Mouse (Mus musculus) liver, adult 2 months (tissue): ENCODE data around the gene Mycbp2. TPM values are rescaled to one million over a fixed set of nuclear protein-coding genes. Genes with fewer than 3 reads are reported as not detected.

ENCODE experiments used
- DNase-seq: peaks from one replicate; pipeline ENCODE4 v3.0.0-alpha.2; 2011; ENCODE audit warnings: low read depth, low spot score; ENCODE audit errors: extremely low read depth
- H3K27ac ChIP-seq: fragments of 200-500 bp; replicated peaks from 2 replicates; pipeline ENCODE4 v1.5.1; 2012; ENCODE audit warnings: low read depth, mild to moderate bottlenecking, control low read depth, inconsistent platforms, low read length; ENCODE audit not compliant: insufficient read depth
- H3K27me3 ChIP-seq: fragments of 200-500 bp; 2 replicates; pipeline ENCODE4 v1.6.1; 2012; ENCODE audit warnings: mild to moderate bottlenecking, moderate library complexity, low read length, inconsistent platforms; ENCODE audit not compliant: control insufficient read depth, insufficient read depth
- H3K36me3 ChIP-seq: fragments of 200-500 bp; 2 replicates; pipeline ENCODE4 v1.6.1; 2012; ENCODE audit warnings: low read length, inconsistent platforms; ENCODE audit not compliant: control insufficient read depth, insufficient read depth
- H3K4me1 ChIP-seq: fragments of 200-500 bp; 2 replicates; pipeline ENCODE4 v1.6.1; 2011; ENCODE audit warnings: low read length; ENCODE audit not compliant: control insufficient read depth, insufficient read depth
- H3K4me3 ChIP-seq: fragments of 200-500 bp; 2 replicates; pipeline ENCODE4 v1.5.1; 2011; ENCODE audit warnings: low read depth, mild to moderate bottlenecking, control low read depth, low read length, moderate library complexity; ENCODE audit not compliant: insufficient read depth
- H3K79me2 ChIP-seq: fragments of 200-500 bp; 2 replicates; pipeline ENCODE4 v1.6.1; 2012; ENCODE audit warnings: inconsistent platforms, mild to moderate bottlenecking, low read length, moderate library complexity; ENCODE audit not compliant: control insufficient read depth, insufficient read depth
- H3K9ac ChIP-seq: fragments of 200-500 bp; 2 replicates; pipeline ENCODE4 v1.6.1; 2012; ENCODE audit warnings: low read depth, mild to moderate bottlenecking, control low read depth, inconsistent platforms, low read length
- CTCF ChIP-seq: fragments of 200-500 bp; IDR thresholded peaks from 2 replicates; pipeline ENCODE4 v1.5.1; 2011; ENCODE audit warnings: low read depth, low read length, control low read depth
- POLR2A ChIP-seq: fragments of 200-500 bp; IDR thresholded peaks from 2 replicates; pipeline ENCODE4 v1.6.1; 2011; ENCODE audit warnings: low read length, control low read depth; ENCODE audit not compliant: insufficient read depth; ENCODE audit errors: extremely low read depth
- WGBS: fragments of 180-500 bp; shearing (Covaris S2); methylation state at CpG from one replicate; pipeline ENCODE4 v1.1.7; 2018; 5-methylcytosine and 5-hydroxymethylcytosine counted together
- polyA plus RNA-seq: library from polyadenylated mRNA; depleted of rRNA; stranded (reverse); fragments of >200 nt; gene quantifications from 2 replicates; pipeline ENCODE4 v1.2.3, GENCODE M21; 2012
- total RNA-seq: library from RNA; depleted of rRNA; stranded (reverse); fragments of >200 nt; gene quantifications from 2 replicates; pipeline ENCODE4 v1.2.3, GENCODE M21; 2014

Mycbp2 gene
- total and polyA plus RNA-seq, 2 experiments = 5.2 to 14.0 TPM

DNA sequence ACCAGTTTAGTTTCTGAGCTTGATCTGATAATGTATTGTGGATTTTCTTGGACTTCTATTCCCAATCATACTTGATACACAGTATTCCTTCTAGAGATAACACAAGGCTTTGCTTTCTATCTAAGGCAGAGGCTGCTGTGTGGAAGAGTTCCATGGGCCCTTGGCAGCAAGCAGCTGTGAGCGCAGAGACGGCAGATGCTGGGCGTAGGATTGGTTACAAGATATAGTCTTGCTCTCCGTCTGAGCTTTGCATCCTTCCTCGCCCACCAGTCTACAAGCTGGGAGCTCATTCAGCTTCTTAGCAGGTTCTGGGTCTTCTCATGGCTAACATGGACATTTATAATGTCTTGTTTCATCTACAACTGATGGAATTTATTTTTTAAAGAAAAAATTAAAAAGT, 196.5 kb downstream of the Mycbp2 start:
- Histone ChIP-seq H3K4me3 (no peak overlapping the region), H3K4me1 (no peaks in the 10 kb centered on the region), H3K27ac (no peak overlapping the region), H3K36me3 (peaks cover 44% of the 10 kb centered on the region), H3K9ac (no peak overlapping the region), H3K27me3 (no peaks in the 10 kb centered on the region), H3K79me2 (no peaks in the 10 kb centered on the region)
- 96% methylated on average over 5 of the region's 5 CpGs for WGBS
- TF ChIP-seq CTCF = no peak
- no peak for TF ChIP-seq POLR2A
- no peak for DNase-seq

GRCm38 (mm10) chr14:103131991-103132390, 214.6 kb downstream of the Mycbp2 start:
- no peaks in the 10 kb centered on the region for H3K79me2 ChIP-seq
- no peak overlapping the region for H3K9ac ChIP-seq
- no peak overlapping the region for H3K27ac ChIP-seq
- TF ChIP-seq POLR2A (no peak), CTCF (peak; percentile 73)
- DNase-seq = peak; percentile 29
- WGBS = 85% methylated on average over 2 of the region's 2 CpGs
- H3K4me1 ChIP-seq = no peaks in the 10 kb centered on the region
- peaks cover 43% of the 10 kb centered on the region for H3K36me3 ChIP-seq
- no peaks in the 10 kb centered on the region for H3K27me3 ChIP-seq
- H3K4me3 ChIP-seq = no peak overlapping the region

DNA sequence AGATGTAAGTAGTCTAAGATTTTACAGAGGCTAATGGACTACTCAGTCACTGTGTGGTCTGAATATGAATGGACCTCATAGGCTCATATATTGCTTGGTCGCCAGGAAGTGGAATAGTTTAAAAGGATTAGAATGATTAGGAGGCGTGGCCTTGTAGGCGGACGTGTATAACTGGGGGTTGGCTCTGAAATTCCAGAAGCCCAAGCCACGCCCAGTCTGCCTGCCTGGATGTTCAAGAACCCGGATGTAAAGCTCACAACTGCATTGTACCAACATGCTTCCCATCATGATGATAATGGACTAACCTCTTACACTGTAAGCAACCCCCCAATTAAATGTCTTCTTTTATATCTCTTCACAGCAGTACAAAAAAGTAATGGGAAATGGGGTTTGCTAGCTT, 220.9 kb downstream of the Mycbp2 start:
- H3K27me3 ChIP-seq = no peaks in the 10 kb centered on the region
- no peak overlapping the region for H3K27ac ChIP-seq
- 91% methylated on average over 6 of the region's 6 CpGs for WGBS
- peaks cover 43% of the 10 kb centered on the region for H3K36me3 ChIP-seq
- no peaks in the 10 kb centered on the region for H3K4me1 ChIP-seq
- no peak for TF ChIP-seq CTCF
- TF ChIP-seq POLR2A = no peak
- no peak for DNase-seq
- H3K9ac ChIP-seq = no peak overlapping the region
- no peaks in the 10 kb centered on the region for H3K79me2 ChIP-seq
- H3K4me3 ChIP-seq = no peak overlapping the region

GRCm38 (mm10) chr14:103114994-103115670, 231.5 kb downstream of the Mycbp2 start:
- no peak overlapping the region for H3K27ac ChIP-seq
- 97% methylated on average over 3 of the region's 3 CpGs for WGBS
- H3K27me3 ChIP-seq = no peaks in the 10 kb centered on the region
- no peak for TF ChIP-seq POLR2A
- TF ChIP-seq CTCF = no peak
- H3K36me3 ChIP-seq = peaks cover 27% of the 10 kb centered on the region
- H3K4me3 ChIP-seq = no peak overlapping the region
- peak; percentile 57 for DNase-seq
- H3K9ac ChIP-seq = no peak overlapping the region
- peaks cover 4% of the 10 kb centered on the region; the same call in 1 of the 2 replicates for H3K4me1 ChIP-seq
- no peaks in the 10 kb centered on the region; the same call in 1 of the 2 replicates for H3K79me2 ChIP-seq

DNA sequence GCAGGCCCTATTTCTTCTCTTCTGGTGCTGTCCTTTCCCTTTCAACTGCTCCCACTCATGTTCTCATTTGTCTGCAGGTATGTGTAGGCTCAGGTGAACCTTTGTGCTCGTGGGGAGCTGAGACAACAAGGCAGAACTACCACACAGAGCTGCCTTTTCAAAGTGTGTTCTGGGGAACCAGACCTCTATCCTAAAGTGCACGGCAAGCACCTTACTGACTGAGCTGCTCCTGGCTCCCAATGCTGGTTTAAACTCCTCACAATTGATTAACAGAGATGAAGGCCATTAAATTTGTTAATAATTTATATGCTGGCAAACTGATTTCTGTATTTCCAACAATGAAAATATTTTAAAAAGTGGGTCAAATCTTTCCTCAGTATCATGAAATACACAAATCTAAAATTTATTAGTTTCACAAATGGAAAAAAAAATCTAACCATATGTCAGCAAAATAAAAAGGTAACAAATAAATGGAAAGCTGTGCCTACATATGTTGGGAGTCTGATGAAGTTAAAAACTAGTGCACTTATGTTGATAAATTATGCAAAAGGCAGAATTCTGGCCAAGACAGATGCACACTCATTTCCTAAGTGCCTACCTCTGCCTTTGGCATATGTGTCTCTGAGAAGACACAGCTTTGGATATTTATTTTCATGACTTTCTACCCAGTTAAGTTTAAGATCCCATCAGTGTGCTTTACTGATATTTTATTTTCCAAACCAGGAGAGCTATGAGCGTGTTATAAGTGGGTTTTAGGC, 233.8 kb downstream of the Mycbp2 start:
- TF ChIP-seq POLR2A = no peak
- no peak for TF ChIP-seq CTCF
- H3K4me3 ChIP-seq = no peak overlapping the region
- DNase-seq = no peak
- no peaks in the 10 kb centered on the region for H3K27me3 ChIP-seq
- H3K4me1 ChIP-seq = peaks cover 4% of the 10 kb centered on the region; the same call in 1 of the 2 replicates
- peaks cover 21% of the 10 kb centered on the region for H3K36me3 ChIP-seq
- no peak overlapping the region for H3K27ac ChIP-seq
- 71% methylated on average over 3 of the region's 3 CpGs for WGBS
- H3K79me2 ChIP-seq = no peaks in the 10 kb centered on the region
- no peak overlapping the region for H3K9ac ChIP-seq

DNA sequence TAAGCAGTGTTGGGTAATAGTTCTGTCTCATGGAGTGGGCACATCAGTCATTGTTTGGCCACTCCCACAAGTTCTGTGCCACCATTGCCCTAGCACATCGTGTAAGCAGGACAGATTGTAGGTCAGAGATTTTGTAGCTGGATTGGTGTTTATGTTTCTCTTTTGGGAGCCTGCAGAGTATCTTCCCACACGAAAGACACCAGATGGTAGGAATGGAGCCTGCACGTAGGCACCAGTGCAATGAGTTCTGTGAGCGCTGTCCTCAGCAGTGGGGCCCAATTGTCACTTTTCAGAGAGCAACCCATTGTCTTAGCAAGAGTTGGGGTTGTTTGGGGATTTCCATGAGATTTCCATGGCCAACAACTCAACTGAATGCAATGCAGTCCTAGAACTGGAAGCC, 236.6 kb downstream of the Mycbp2 start:
- no peaks in the 10 kb centered on the region for H3K27me3 ChIP-seq
- peaks cover 4% of the 10 kb centered on the region; the same call in 1 of the 2 replicates for H3K4me1 ChIP-seq
- H3K27ac ChIP-seq = no peak overlapping the region
- no peak overlapping the region for H3K9ac ChIP-seq
- 87% methylated on average over 4 of the region's 4 CpGs for WGBS
- no peak for DNase-seq
- H3K36me3 ChIP-seq = peaks cover 5% of the 10 kb centered on the region; the same call in 1 of the 2 replicates
- H3K79me2 ChIP-seq = no peaks in the 10 kb centered on the region
- TF ChIP-seq CTCF (no peak), POLR2A (no peak)
- H3K4me3 ChIP-seq = no peak overlapping the region
